Mouse (Mus musculus): ENCODE data around the gene Gm20388.

- TF ChIP-seq CTCF (IDR thresholded peaks at IDR 0.05; ENCODE audit: control insufficient read depth, insufficient read depth, low read length) = no peak
- TF ChIP-seq POLR2A (IDR thresholded peaks at IDR 0.05; ENCODE audit: borderline replicate concordance, control insufficient read depth, low read depth, low read length) = no peak
These were observed 1168.1 kb downstream of the Gm20388 start for GRCm38 (mm10) chr8:121078721-121079120.

Data from bone marrow, adult 2 months (tissue).